Mouse (Mus musculus) limb, embryonic 12.5 days (tissue): Measurements from ENCODE around the gene Gigyf2. TPM values are rescaled to one million over a fixed set of nuclear protein-coding genes. Genes with fewer than 3 reads are reported as not detected.

Experiments
- ATAC-seq: fragments of 200-750 bp; cut with Nextera tagmentation; 2 replicates; pipeline ENCODE4 v1.8.0; 2017; ENCODE audit warnings: low read depth, moderate TSS enrichment; ENCODE audit not compliant: insufficient number of reproducible peaks, insufficient read depth, low FRiP score, low TSS enrichment
- H3K27ac ChIP-seq: fragments of 300-500 bp; sonication (generic); 2 replicates; pipeline ENCODE4 v1.5.1; 2016; ENCODE audit warnings: mild to moderate bottlenecking, moderate library complexity
- H3K27me3 ChIP-seq: fragments of 300-500 bp; sonication (generic); 2 replicates; pipeline ENCODE4 v1.6.1; 2016; ENCODE audit warnings: mild to moderate bottlenecking, moderate library complexity
- H3K36me3 ChIP-seq: fragments of 300-500 bp; sonication (generic); 2 replicates; pipeline ENCODE4 v1.6.1; 2016; ENCODE audit warnings: mild to moderate bottlenecking, moderate library complexity
- H3K4me1 ChIP-seq: fragments of 300-500 bp; sonication (generic); replicated peaks from 2 replicates; pipeline ENCODE4 v1.6.1; 2016
- H3K4me2 ChIP-seq: fragments of 300-500 bp; sonication (generic); 2 replicates; pipeline ENCODE4 v1.6.1; 2016; ENCODE audit warnings: mild to moderate bottlenecking, moderate library complexity
- H3K4me3 ChIP-seq: fragments of 300-500 bp; sonication (generic); replicated peaks from 2 replicates; pipeline ENCODE4 v1.5.1; 2016; ENCODE audit warnings: mild to moderate bottlenecking
- H3K9ac ChIP-seq: fragments of 300-500 bp; sonication (generic); replicated peaks from 2 replicates; pipeline ENCODE4 v1.6.1; 2016; ENCODE audit warnings: mild to moderate bottlenecking, moderate library complexity
- H3K9me3 ChIP-seq: fragments of 300-500 bp; sonication (generic); 2 replicates; pipeline ENCODE4 v1.6.1; 2016; ENCODE audit warnings: mild to moderate bottlenecking, moderate library complexity
- WGBS: fragments of 180-500 bp; shearing (Covaris S2); methylation state at CpG from one replicate; pipeline ENCODE4 v1.1.7; 2016; 5-methylcytosine and 5-hydroxymethylcytosine counted together
- polyA plus RNA-seq: library from polyadenylated mRNA; unstranded; fragments of >200 nt; fragmentation: Nextera tagmentation; extraction: Ambion mirVana; gene quantifications from 2 replicates; pipeline ENCODE4 v1.2.1, GENCODE M21; 2016

The Gigyf2 gene
- polyA plus RNA-seq, 1 experiment from 2014 or later: 57.5 TPM

GRCm38 (mm10) chr1:87493542-87493941 is 166.7 kb downstream of the Gigyf2 start:
- no peaks in the 10 kb centered on the region for H3K9me3 ChIP-seq
- no peak for ATAC-seq
- H3K4me3 ChIP-seq: no peak overlapping the region
- no peak overlapping the region for H3K9ac ChIP-seq
- H3K4me1 ChIP-seq: no peaks in the 10 kb centered on the region
- no peaks in the 10 kb centered on the region; the same call in 1 of the 2 replicates for H3K27me3 ChIP-seq
- no peak overlapping the region for H3K27ac ChIP-seq
- no peak overlapping the region for H3K4me2 ChIP-seq
- H3K36me3 ChIP-seq: no peaks in the 10 kb centered on the region
- WGBS: 69% methylated on average over 4 of the region's 4 CpGs

Other genes with a start within 250 kb of the Gigyf2 start
- not detected in 2 replicates for gene Alppl2, start 237.1 kb upstream of the Gigyf2 start, polyA plus RNA-seq
- gene Alpi, start 225.4 kb upstream of the Gigyf2 start, polyA plus RNA-seq: not detected in 2 replicates
- gene Akp3, start 202.0 kb upstream of the Gigyf2 start, polyA plus RNA-seq: not detected in 2 replicates
- 0.29 and 0.56 TPM in 2 replicates for gene Ecel1, start 170.5 kb upstream of the Gigyf2 start, polyA plus RNA-seq
- not detected in 2 replicates for gene Prss56, start 143.7 kb upstream of the Gigyf2 start, polyA plus RNA-seq
- gene Chrnd, start 136.4 kb upstream of the Gigyf2 start, polyA plus RNA-seq: 1.7 and 3.0 TPM in 2 replicates
- gene Chrng, start 122.3 kb upstream of the Gigyf2 start, polyA plus RNA-seq: 10.4 and 11.8 TPM in 2 replicates
- 170 and 171 TPM in 2 replicates for gene Eif4e2, start 113.1 kb upstream of the Gigyf2 start, polyA plus RNA-seq
- 0.37 and 0.43 TPM in 2 replicates for gene Efhd1, start 62.6 kb upstream of the Gigyf2 start, polyA plus RNA-seq
- gene Kcnj13, start 67.7 kb downstream of the Gigyf2 start, polyA plus RNA-seq: 1.8 and 3.5 TPM in 2 replicates
- 0.99 and 5.5 TPM in 2 replicates for gene Snorc, start 143.3 kb downstream of the Gigyf2 start, polyA plus RNA-seq
- 0.18 TPM in 1 of 2 replicates, not detected in the other for gene Neu2, start 182.9 kb downstream of the Gigyf2 start, polyA plus RNA-seq
- 0.21 and 0.24 TPM in 2 replicates for gene Ngef, start 246.9 kb downstream of the Gigyf2 start, polyA plus RNA-seq